Mouse (Mus musculus) heart, adult 11 months (tissue): ENCODE data around the gene Sdhaf2.

ENCODE experiments used
- DNase-seq: peaks from one replicate; pipeline ENCODE4 v3.0.0; 2022

Gene Sdhaf2

GRCm38 (mm10) chr19:10525910-10526309 is at the start of gene Sdhaf2:
Gene Sdhaf2, minus strand, starts transcription at chr19:10526142.
- DNase-seq: no peak

- DNase-seq: no peak
Measured at GRCm38 (mm10) chr19:10569627-10570026, 43.7 kb upstream of the Sdhaf2 start.

- DNase-seq: no peak
Measured at GRCm38 (mm10) chr19:10565217-10565616, 39.3 kb upstream of the Sdhaf2 start.

- no peak for DNase-seq
Measured at GRCm38 (mm10) chr19:10564278-10564677, 38.3 kb upstream of the Sdhaf2 start.

- DNase-seq: no peak
Measured at GRCm38 (mm10) chr19:10562351-10562750, 36.4 kb upstream of the Sdhaf2 start.

- DNase-seq: peak; percentile 97
Measured at GRCm38 (mm10) chr19:10561558-10562314, 35.8 kb upstream of the Sdhaf2 start.

- DNase-seq: no peak
Measured at GRCm38 (mm10) chr19:10560108-10560507, 34.2 kb upstream of the Sdhaf2 start.

GRCm38 (mm10) chr19:10557837-10558375 is 32.0 kb upstream of the Sdhaf2 start:
- peak; percentile 34 for DNase-seq

GRCm38 (mm10) chr19:10557430-10557829 is 31.5 kb upstream of the Sdhaf2 start:
- no peak for DNase-seq

- peak; percentile 74 for DNase-seq
Measured at GRCm38 (mm10) chr19:10557001-10557400, 31.1 kb upstream of the Sdhaf2 start.

- peak; percentile 99 for DNase-seq
Measured at GRCm38 (mm10) chr19:10555624-10556510, 29.9 kb upstream of the Sdhaf2 start, which contains the start of gene Tmem216. Gene Tmem216, minus strand, starts transcription at chr19:10556238.

GRCm38 (mm10) chr19:10539454-10539853 is 13.5 kb upstream of the Sdhaf2 start:
- DNase-seq: no peak

- DNase-seq: peak; percentile 69
Measured at GRCm38 (mm10) chr19:10530082-10530481, 4.1 kb upstream of the Sdhaf2 start.

GRCm38 (mm10) chr19:10525106-10525901 is 638 bp downstream of the Sdhaf2 start, which contains the start of gene Cpsf7:
Gene Cpsf7, plus strand, starts transcription at chr19:10525266.
- DNase-seq: peak; percentile 99

GRCm38 (mm10) chr19:10524784-10525105 is 1.2 kb downstream of the Sdhaf2 start:
- no peak for DNase-seq

- no peak for DNase-seq
Measured at GRCm38 (mm10) chr19:10523483-10524080, 2.4 kb downstream of the Sdhaf2 start.

GRCm38 (mm10) chr19:10521926-10522325 is 4.0 kb downstream of the Sdhaf2 start:
- no peak for DNase-seq

- no peak for DNase-seq
Measured at GRCm38 (mm10) chr19:10520355-10520754, 5.6 kb downstream of the Sdhaf2 start.

GRCm38 (mm10) chr19:10510759-10511330 is 15.1 kb downstream of the Sdhaf2 start:
- peak; percentile 88 for DNase-seq

- no peak for DNase-seq
Measured at GRCm38 (mm10) chr19:10502571-10502970, 23.4 kb downstream of the Sdhaf2 start.

- no peak for DNase-seq
Measured at GRCm38 (mm10) chr19:10500581-10500980, 25.4 kb downstream of the Sdhaf2 start.
